Mouse (Mus musculus): ENCODE measurements around the gene Aldh1a3.

Gene Aldh1a3

DNA sequence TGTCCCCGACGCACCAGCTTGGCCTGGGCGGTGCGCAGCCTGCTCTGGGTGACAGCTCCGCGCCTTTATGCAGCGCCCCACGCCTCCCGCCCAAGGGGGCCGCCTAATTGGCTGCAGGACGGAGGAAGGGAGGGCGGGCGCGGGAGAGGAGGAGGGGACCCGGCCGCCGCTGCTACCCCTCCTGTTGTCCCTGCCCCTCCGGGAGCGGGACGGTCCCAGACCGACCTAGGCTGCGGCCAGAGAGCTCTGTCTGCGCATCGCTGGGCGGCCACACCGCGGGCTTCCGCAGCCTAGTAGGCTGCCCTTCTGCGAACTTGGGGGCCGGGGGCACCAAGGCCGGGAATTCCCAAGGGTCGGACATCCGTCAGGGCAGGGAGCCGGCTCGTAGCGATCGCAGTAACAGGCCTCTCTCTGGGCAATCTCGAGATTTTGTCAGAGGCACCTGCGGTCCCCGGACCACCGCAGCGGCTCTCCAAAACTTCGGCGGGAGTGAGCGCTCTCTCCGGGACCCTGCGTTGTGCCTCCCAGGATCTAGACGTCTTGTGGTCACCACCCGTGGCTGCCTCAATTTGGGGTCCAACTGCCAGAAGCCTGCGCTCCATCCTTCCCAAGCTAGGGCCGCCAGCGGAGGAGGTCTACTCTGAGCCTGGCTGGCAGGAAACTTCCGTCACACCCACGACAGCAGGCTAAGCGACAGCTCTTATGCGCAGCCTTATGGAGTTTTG is at the start of gene Aldh1a3:
Gene Aldh1a3 (minus strand): TSS at position 81 of the 725 bp plus-strand sequence.
- DNase-seq = no peak

DNA sequence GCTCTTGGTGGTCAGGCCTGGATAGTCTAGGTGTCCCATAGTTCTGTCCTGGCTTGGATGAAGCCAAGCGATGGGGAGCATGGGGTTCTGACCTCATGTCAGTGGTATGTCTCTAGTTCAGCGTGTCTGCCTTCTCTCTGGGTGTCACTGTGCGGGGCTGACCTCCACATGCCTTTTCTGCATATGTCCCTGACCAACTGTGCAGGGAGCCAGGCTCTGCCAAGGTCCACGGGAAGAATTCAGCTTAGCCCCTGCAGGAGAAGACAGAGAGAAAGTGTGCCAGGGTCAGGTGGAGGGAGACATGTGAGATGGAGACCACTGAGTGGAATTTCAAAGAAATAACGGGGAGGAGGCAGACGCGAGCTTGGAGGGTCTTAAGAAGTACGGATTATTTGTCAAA is 49.0 kb upstream of the Aldh1a3 start:
- no peak for DNase-seq

DNA sequence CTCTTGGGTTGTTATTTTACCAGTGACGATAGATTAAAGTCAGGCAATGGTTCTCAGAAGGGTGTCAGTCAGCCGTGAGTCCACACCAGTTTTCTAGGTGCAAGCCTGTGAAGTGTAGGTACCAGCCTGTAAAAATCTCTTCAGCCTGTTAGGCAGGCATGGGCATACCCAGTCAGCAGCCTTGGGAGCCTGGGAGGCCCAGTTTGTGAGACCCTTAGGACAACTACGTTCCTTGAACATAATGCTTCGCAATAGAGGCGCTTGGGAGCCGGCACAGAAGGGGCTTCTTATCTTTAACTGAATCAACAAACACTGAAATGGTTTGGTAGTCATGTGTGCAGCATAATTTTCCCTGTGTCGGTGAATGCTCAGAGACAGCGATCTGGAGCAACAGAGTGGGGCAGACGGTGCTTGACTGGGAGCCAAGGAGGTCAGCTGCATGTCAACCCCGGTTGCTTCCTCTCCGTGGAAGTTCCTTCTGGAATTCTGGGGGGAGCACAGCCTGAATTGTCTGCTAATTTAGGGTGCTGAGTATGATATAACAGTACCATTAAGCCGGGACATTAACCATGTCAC is 44.4 kb upstream of the Aldh1a3 start:
- DNase-seq = no peak

DNA sequence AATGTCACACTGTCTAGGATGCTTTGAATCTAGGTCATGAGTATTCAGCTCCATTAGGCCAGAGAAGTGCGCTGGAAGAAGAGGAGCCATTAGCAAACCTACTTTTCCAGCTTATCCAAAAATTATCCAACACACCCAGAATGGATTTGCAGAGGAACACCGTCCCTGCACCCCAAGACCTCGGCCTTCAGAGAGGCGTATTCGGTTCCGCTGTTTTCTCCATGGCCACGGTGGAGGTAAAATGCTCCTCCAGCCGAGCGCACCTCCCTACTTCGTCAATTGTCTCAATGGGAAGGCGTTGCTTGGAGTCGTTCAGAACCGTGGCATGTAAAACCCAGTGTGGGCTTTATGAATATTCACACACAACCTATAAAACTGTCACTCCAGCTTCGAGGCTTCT is 39.3 kb upstream of the Aldh1a3 start:
- no peak for DNase-seq

DNA sequence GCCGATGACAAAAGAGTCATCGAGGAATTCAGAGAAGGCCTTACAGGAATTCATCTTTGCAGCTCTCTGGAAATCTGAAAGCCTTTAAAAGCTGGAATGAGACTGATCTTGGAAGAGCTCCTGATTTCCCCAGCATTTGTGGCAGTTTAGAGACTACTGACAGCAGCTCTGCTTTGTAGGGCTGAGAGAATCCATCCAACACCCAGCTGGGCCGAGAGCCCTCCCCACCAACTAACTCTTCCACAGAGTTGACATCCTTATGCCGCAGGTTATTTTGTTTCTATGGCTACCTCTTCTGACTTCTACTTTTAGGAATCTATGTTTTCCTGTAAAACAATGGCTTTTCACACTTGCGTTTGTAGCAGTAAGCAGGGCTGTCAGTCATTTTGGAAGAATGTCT is 37.9 kb upstream of the Aldh1a3 start:
- DNase-seq = no peak

DNA sequence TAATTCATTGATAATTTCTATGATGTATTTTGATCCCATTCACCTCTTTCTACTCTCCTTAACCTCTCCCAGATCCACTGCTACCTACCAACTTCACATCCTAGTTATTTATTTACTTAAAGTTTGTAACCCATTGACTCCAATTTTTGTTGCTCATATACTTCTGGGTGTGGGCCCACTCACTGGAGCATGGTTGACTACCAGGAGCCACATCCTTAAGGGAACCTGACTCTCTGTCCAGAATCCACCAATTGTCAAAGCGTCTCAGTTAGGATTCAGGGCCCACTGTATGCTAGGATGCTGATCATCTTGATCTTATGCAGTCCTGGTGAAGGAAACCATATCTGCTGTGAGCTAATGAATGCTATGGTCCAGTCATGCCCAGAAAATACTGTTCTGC is 35.8 kb upstream of the Aldh1a3 start:
- DNase-seq = no peak

DNA sequence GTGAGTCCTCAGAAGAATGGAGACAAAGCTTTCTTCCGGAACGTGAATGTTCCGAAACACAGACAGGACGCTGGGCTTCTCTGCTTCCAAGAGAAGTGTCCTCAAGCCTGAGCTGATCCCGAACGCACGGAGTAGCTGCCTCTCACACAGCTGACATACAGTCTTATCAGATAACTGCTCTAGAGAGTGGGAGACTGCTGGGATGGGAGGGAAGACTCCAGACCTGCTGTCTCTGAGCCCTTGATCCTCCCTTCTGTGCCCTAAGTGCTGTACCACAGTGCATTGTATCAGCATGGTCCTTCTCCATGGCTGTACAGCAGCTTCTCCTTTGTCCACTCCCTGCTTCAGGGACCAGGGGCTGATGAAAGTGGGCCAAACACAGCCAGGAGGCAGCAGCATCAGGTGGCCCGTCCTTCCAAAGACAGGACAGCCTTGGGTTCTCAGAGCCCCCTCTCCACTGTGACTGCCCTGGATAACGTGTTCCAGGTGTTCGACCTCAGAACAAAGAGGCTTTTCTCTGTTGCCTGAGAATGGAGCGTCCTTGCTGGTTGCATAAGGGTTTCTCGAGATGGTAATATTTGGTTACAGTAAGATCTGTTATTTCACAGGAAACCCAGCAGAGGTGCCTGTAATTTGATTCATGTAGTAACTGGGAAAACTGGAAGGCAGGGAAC is 24.4 kb upstream of the Aldh1a3 start:
- no peak for DNase-seq

DNA sequence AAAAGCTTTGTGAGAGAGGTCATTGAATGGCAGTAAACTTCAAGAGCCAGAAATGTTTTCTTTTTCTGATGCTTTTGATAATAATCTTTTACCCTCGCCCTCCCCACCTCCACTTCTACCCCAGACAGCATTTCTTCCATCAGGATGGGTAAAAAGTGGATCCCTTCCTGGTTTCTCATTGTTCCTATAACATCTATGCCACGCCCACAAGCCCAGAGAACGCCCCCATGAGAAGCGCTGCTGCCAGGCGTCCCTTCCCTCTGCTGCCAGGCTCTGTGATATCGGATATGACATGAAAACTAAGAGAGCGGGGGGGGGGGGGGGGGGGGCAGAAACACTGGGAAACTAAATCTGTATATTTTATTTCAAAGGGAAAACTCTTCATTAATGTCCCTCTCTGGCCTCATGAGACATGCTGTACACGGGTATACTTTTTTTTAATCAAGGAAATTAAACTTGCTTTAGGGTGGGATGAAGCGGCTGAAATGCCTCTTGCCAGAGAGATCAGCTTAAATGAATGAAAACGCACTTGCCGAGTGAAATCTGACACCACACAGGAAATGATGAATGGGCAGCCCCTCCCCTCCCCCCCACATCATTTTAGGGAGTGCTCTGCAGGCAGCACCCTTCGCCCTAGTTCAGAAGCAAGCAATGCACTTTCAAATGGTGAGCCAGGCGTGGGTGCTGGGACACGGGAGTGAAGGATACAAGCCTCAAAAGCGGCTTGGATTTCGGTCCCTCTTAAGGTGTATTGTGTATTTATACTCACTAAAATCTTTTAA is 22.8 kb upstream of the Aldh1a3 start:
- no peak for DNase-seq

DNA sequence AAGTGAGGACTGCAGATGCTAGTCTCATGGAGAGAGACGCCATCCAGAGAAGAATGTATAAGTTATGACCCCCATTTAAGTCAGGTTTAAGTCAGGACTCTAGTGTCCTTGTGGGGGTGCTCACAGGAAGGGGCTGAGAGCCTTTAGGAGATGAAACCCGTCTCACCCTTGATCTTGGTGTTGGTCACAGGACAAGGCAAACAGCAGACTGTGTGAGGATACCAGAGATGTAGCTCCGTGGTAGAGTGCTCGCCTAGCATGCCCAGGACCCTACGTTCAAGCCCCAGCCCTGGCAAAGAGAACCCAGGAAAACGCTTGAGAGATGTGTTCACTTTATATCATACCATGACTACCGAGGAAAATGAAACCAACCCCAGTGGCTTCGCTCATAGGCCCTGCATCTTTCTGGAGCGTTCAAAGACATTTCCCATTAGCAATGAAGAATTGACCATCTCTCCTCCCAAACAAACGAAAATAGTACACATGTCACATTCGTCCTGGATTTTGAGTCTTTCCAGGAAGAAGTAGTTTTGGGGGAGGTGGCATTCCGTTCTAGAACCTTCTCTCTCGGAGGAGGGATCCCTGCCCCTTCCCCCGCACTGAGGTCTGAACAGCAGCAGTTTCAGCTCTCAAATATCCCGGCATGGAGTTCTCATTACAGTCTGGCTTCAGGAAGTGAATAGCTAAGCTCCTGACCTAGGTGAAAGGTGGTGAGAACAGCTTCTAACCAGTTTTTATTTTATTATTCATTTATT is 21.6 kb upstream of the Aldh1a3 start:
- DNase-seq = no peak

DNA sequence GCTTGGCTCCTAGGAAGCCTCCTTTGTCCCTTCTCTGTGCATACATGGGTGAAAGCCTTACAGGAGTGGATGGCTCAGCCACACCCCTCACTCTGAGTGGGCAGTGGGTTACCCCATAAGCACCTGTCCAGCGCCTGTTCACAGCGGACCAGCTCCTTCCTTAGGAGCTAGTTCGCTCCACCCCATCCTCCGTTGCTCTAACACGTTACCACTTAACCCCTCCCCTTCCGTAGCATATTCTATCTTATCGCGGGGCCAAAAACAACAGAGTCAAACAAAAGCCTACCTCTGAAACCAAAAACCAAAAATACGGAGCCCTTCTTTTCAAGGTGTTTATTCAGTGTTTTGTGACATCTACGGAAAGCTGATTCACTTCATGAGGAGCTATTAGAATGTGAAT is 21.0 kb upstream of the Aldh1a3 start:
- no peak for DNase-seq

DNA sequence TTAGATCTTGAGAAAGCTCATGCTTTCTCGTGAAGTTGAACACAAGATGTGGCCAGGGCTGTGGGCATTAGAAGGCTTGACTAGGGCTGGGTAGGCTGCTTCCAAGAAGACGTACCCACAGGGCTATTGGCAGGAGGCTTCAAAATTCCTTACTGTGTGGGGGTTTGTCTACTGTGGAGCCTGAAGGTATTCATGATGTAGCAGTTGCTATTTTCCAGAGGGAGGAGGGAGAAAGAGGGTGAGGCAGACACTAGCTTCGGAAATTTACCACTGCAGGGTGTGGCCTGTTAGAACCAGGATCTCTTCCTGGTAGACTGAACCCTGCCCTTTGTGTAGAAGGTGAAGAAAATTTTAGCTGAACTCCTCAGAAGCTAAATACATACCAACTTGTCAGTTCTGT is 19.5 kb upstream of the Aldh1a3 start:
- no peak for DNase-seq

DNA sequence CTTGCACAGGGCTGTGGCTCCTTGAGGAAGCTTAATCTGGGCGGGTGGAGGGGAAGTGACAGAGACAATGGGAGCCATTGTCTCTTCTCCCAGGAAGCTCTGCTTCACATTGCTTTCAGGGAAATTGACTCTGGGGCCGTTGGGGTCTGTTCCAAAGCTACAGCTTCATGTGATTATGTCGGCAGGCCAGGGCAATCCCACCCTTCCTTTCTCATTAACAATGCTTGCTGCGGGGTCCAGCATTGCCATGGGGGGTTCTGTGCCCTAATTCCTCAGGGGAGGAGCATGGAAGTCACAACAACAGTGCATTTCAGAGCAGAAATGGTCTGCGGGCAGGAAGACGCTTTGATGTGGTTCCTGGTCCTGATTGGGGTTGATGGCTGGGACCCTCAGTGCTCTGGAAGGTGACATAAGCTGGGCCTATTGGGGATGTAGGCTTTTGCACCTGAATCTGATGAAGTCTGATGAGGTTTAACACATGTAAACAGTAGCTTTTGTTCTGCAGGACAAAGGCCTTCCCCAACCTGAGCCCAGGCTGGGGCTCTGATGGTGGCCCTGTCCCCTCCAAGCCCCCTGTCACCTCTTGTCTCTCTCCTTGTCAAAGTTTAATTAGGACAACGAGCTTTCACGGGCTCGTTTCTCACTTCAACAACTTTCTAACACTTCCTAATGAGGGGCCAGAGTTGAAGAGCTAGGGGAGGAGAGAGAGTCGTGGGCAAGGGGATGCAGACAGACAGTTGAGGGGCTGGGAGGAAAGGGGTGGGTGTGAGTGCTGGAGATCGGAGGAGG is 18.0 kb upstream of the Aldh1a3 start:
- DNase-seq = no peak

DNA sequence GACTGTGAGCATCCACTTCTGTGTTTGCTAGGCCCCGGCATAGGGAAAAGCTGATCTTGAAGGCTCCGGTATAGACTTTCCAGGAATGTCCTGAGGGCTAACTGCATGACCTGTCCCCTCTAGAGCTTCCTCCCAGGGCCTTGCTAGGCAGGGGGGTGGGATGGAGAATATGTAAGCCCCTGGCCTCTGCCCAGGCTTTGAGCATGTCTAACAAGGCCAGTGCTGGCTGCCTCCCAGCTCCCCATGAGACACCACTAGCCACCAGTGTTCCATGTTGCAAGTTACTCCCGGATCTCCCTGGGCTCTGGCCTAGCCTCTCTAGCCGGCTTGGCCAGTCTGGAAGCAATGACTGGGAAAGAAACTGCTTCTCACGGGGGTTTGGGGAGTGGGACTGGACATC is 17.4 kb upstream of the Aldh1a3 start:
- DNase-seq = no peak

DNA sequence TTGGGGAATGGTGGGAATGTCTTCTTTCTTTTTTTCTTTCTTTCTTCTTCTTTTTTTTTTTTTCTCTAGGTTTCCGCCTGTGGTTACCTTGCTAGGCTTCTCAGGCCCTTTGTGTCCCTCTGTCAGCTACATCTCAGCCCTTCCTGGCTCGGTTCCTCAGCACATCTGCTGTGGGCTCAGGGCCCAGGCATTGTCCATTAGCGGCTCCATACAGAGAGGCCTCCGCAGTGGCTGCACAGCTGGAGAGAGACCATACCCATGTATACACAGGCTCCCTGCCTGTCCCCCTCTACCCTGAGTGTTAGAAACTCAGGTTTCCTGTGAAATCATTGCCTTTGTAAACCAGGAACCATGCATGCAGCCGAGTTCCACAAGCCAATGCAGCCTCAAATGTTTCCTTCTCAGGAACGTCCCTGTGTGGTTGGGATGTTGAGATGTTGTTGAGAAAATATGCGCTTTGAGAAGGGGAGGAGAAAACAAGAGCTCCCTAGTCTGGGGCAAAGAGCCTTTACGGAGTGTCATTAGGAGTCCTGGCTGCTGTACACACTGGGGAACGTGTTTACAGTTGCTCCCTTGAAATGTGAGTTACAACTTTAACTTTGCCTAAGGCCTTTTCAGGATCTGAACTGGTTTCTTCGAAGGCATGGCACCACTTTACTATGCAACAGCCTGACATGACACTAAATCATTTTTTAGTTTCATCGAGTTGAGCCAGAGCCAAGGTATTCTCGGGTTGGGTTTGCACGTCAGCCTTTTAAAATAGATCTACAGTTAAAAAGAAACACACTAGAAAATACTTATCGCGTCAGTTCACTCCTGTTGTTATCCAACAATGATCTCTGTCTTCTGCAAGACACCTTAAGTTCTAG is 15.4 kb upstream of the Aldh1a3 start:
- no peak for DNase-seq

DNA sequence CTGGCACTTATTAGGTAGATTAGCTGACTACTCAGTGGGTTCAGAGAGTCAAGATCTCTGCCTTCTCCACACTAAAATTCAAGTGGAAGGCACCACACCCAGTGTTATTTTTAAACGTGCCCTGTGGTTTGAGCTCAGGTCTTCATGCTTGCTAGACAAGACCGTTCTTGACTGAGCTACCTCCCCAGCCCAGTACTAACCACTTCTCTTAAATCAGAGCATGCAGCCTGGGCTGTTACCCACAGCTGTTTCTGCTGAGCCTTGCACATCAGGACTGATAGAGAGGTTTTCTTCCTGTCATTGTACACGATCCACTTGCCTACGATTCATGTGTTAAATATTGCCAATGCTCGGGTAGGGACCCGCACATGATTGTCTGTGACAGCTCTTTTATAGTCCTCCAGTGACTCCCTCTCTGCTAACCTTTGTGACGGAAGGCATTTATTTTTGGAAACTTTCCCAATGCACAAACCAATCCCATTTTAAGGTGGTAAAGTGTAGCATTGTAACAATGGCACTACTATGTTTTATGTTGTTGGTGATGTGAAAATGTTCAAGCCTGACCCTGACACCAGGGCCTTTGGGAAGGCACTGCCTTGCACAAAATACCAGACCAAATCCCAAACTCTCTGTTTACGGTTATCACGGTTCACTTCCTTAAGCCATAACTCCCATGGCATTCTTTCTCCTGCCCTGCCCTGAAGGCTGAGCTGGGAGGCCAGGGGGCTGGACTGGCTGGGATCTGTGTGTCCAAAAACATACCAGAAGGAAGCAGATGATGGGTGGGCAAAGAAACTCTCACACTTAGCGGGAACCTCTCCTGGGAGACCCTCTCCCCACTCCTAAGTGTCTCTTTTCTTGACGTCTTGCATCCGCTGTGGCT is 11.7 kb upstream of the Aldh1a3 start:
- no peak for DNase-seq

DNA sequence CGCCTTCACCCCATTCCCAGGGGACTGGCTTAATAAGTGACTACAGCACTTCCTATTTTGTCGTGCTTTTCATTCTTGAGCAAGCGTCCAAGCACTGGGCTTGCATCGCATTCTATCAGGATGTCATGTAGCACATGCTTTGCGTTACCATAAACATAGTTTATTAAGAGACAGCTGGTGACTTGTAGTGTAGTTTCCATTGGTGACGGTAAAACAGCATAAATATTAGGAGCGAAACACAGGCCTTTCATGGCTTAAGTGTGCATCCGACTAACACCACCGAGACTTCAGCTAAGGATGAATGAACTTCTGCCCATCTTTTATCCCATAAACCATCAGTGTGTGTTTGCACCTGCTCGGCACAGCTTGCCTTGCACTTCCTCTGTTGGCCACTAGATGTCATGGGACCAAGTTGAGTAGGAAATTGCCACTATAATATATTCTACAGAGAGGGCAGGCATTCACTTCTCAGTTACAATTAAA is 7.2 kb upstream of the Aldh1a3 start:
- DNase-seq = peak; percentile 60

DNA sequence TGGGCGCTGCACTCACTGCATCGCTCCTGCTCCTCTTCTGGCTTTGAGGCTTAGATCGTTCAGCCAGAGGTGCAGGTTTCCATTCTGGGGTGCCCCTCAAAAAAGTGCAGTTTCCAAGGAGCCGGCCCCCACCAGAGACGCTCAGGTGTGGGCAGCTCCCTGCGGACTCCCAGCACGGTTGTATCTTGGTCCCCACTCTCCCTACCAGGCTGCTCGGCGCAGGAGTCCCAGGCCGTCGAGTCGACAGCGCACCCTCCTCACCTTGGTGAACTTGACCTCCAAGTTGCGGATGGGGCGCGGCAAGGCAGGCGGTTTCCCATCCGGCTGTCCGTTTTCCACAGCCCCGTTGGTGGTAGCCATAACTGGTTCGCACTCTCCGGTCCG is 272 bp downstream of the Aldh1a3 start:
- DNase-seq = no peak

DNA sequence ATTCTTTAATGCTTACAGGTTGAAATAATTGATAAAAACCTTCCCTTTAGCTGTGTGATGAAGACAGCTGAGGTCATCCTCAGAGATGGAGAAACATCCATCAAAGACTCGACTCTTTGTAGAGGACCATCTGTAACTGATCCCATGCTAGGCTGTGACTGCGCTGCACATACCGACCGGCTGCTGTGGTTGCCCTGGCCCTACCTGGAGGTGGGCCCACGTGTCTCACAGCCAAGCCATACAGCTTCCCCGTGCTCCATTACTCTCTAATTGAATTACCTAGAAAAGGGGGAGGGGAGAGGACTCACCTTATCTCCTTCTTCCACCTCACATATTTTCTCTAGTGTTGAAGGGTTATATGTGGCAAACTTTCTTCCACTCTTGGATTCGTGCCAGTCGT is 5.4 kb downstream of the Aldh1a3 start:
- DNase-seq = no peak

DNA sequence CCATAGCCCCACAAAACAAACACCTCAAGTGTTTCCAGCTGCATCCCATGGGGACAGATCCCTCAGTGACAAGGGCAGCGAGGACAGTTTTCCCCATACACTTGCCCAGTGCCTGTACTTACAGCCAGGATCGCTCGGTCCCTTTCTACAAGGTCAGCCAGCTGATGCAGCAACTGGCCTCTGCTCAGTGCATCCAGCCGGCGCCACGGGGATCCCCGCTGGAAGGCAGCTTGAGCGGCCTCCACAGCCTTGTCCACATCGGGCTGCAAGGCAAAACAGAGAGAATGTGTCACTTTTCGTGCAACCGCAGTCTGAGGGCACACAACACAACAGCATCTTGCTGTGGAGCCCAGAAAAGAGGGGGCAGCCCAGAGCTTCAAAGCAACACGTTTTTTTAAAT is 8.3 kb downstream of the Aldh1a3 start:
- no peak for DNase-seq

DNA sequence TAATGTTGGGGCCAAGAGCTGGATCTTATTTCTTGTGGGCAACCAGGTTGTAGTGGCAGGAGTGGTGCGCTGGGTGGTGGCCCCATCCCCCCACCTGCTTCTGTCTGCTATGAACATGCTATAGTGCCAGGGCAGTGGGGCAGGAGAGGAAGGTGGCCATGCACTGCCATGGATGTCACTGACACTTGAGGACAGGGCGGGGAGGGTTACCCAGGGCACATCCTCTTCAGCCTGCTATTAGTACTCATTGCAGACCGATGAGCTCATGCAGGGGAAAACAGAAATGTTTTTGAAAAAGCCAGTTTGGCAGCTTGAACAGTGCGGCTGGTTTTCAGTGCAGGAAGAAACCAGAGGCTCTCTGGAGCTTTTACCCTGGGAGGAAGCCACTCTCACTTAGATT is 10.5 kb downstream of the Aldh1a3 start:
- DNase-seq = peak; percentile 7
